Mouse (Mus musculus): ENCODE measurements around the gene Tbc1d5.

DNA sequence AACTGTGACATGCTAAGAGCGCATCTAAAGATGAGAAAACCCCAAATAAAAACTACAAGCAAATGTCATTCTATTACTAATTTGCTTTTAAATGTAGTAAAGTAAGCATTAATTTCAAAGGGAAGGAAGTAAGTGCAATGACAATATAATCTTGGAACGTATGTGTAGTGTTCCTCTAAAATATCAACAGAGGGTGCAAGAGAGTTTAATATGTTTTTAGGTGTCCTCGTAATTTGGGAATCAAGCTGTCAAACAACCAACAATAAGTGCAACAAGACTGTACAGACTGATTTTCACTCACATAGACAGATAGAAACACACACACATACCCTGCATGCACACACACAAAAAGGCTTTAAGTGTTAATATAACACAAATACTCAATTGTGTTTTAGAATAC is 191.2 kb downstream of the Tbc1d5 start:
- TF ChIP-seq CTCF (conservative IDR thresholded peaks at IDR 0.05; ENCODE audit: low read length) (no peak), POU5F1 (IDR thresholded peaks at IDR 0.05; ENCODE audit: borderline replicate concordance, low read length) (no peak)

Data from E14TG2a.4 (cell line).